Mouse (Mus musculus): ENCODE measurements around the gene Akap10.

DNA sequence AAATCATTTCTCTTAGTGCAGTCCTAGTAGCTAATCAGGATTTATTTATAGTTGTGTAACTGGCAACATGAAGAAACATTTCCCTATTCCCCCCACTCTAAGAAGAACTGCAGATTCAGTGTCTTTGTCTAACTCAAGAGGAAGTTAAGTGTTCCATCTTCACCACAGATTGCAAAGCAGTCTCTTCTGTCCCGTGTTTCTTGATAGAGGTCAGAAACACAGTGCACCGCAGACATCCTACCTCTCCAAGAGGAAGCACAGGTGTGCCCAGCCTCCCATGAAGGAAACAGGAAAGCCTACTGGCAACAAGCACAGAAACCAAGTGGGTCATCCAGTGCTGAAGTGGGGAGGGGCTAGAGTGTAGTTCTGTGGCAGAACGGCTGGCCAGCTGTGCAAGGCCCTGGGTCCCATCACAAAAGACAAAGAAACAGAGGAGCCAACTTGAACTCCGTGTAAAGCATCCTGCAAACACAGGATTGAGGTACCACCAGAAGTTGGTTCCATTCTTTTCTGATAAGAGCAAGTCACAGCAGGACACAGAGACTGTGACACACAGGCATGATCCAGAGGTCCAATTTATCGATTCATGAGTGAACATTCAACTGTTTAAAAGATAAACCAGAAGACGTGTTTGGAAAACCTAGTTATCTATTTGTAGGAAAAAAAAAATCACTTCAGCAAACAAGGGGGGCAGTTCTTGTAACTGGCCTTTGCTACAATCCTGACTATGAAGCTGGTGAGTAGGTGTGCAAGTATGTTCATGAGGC is 68.1 kb downstream of the Akap10 start:
- TF ChIP-seq CTCF (IDR thresholded peaks at IDR 0.05; ENCODE audit: low read depth, low read length) (no peak), POLR2AphosphoS5 (IDR thresholded peaks at IDR 0.05; ENCODE audit: insufficient replicate concordance, low read depth, low read length) (no peak), TAL1 (conservative IDR thresholded peaks at IDR 0.05; ENCODE audit: low read depth, low read length) (no peak)

Measured in G1E (cell line).